Comparison of ENCODE assay signal across 9 mouse cellular contexts in the genomic region with DNA sequence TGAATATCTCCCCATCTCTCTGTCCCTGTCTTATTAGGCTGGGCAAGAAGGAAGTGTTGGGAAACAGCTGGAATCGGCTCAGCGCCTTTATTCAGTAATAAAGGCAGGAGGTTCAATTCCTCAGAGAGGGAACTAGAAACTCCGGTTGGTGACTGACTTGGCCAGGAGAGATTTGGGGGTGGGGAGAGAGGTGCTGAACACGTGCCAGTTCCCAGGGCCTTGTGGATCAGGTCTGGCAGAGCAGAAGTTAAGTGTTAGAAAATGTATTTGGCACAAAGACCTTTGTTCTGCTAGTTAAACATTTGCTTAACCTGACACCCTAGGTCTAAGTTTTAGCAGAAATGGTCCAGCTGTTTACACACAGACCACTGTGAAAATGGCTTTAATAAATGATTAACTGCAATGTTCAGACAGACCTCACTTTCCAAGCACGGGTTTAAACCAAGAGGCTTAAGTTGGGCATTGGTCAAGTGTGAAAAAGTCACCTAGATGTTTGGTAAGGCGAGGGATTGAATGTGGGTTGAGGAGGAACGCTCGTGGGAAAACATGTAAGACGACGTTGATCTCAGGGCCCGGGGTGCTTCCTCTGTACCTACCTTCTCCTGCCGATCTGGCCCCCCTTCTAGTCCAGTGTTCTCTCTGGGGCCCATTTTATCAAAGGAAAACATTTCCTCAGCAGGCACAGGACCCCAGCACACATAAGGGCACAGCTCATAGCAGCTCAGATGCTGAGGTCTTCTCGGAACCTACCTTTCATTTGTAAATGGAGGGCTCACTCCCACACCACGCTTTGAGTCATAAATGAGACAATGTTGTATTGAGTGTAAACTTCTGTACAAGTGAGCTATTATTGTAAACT. TPM values are rescaled to one million over a fixed set of nuclear protein-coding genes. Genes with fewer than 3 reads are reported as not detected.
DNase-seq lines count a peak whose midpoint lies in the region; ATAC-seq lines count a peak whose summit lies in the region.
"Had no signal": no experiment of that assay in that cellular context is flagged by ENCODE, and none has a peak within 500 bp of the region (broad histone marks: within the 10 kb centered on the region; RNA-seq: fewer than 3 reads in every experiment).

No protein-coding gene starts in this region.

- no peaks in the 10 kb centered on the region for H3K9me3 ChIP-seq in embryonic facial prominence, embryonic 11.5 days (replicated peaks; ENCODE audit: control insufficient read depth, low read length)
- no peaks in the 10 kb centered on the region for H3K9me3 ChIP-seq in embryonic facial prominence, embryonic 10.5 days

- H3K9ac ChIP-seq in embryonic facial prominence, embryonic 11.5 days (replicated peaks; ENCODE audit: low read length) = no peak overlapping the region

- peak; percentile 15 for DNase-seq in embryonic facial prominence, embryonic 11.5 days (ENCODE audit: low spot score)
- DNase-seq in embryonic facial prominence, embryonic 10.5 days (ENCODE audit: low spot score) = no peak
- peak; percentile 28 for DNase-seq in gastrocnemius, postnatal 10 days
- peak; percentile 81 for DNase-seq in kidney, postnatal 10 days
- peak; percentile 70 to 86 for DNase-seq in lung, postnatal 4 days
- no peak for DNase-seq in frontal cortex, postnatal 25 days (ENCODE audit: low spot score in 2 of 2)
- DNase-seq in cerebellum, adult 11 months = no peak

- H3K4me1 ChIP-seq in embryonic facial prominence, embryonic 11.5 days (ENCODE audit: control insufficient read depth, insufficient read depth, low read length) = no peaks in the 10 kb centered on the region
- H3K4me1 ChIP-seq in embryonic facial prominence, embryonic 10.5 days = peaks cover 11% of the 10 kb centered on the region

- 62% methylated on average over 14 of the region's 14 CpGs for WGBS in embryonic facial prominence, embryonic 11.5 days
- WGBS in embryonic facial prominence, embryonic 10.5 days = 62% methylated on average over 14 of the region's 14 CpGs

- H3K4me2 ChIP-seq in embryonic facial prominence, embryonic 11.5 days (ENCODE audit: low read depth, low read length) = no peak overlapping the region

- no peak overlapping the region for H3K4me3 ChIP-seq in embryonic facial prominence, embryonic 11.5 days (ENCODE audit: low read depth, low read length)
- no peak overlapping the region for H3K4me3 ChIP-seq in embryonic facial prominence, embryonic 10.5 days

- H3K36me3 ChIP-seq in embryonic facial prominence, embryonic 11.5 days (replicated peaks; ENCODE audit: control insufficient read depth, insufficient read depth, low read depth, low read length) = no peaks in the 10 kb centered on the region
- no peaks in the 10 kb centered on the region for H3K36me3 ChIP-seq in embryonic facial prominence, embryonic 10.5 days (replicated peaks)

- ATAC-seq in embryonic facial prominence, embryonic 11.5 days (replicated peaks; ENCODE audit: insufficient number of reproducible peaks, low FRiP score, low TSS enrichment, low read depth) = no peak
- ATAC-seq in cerebellum, adult (ENCODE audit: insufficient number of reproducible peaks, low FRiP score, low TSS enrichment) = no peak

- H3K27ac ChIP-seq in embryonic facial prominence, embryonic 11.5 days (replicated peaks; ENCODE audit: low read depth, low read length) = no peak overlapping the region
- H3K27ac ChIP-seq in embryonic facial prominence, embryonic 10.5 days (replicated peaks) = no peak overlapping the region

- H3K27me3 ChIP-seq in embryonic facial prominence, embryonic 11.5 days (ENCODE audit: control insufficient read depth, insufficient read depth, low read length) = no peaks in the 10 kb centered on the region
- no peaks in the 10 kb centered on the region for H3K27me3 ChIP-seq in embryonic facial prominence, embryonic 10.5 days (replicated peaks; ENCODE audit: low read depth, poor library complexity, severe bottlenecking)

RNA-seq across cellular contexts. Expression of gene Sars, which starts 32.0 kb away (rescaled TPM):
- polyA plus RNA-seq in embryonic facial prominence, embryonic 11.5 days (2014; fragmentation: Nextera tagmentation; extraction: Ambion mirVana) = 153 TPM in 2 replicates
- 132 and 139 TPM in 2 replicates for polyA plus RNA-seq in embryonic facial prominence, embryonic 10.5 days (2016; fragmentation: Nextera tagmentation; extraction: Ambion mirVana)
- 100 to 1,000 TPM; 109 to 111 TPM for total RNA-seq in gastrocnemius, postnatal 10 days (2021)

RNA-seq across cellular contexts. Expression of gene 1700013F07Rik, which starts 57.0 kb away (rescaled TPM):
- not detected in 2 replicates for polyA plus RNA-seq in embryonic facial prominence, embryonic 11.5 days (2014; fragmentation: Nextera tagmentation; extraction: Ambion mirVana)
- polyA plus RNA-seq in embryonic facial prominence, embryonic 10.5 days (2016; fragmentation: Nextera tagmentation; extraction: Ambion mirVana) = 0.38 TPM in 1 of 2 replicates, not detected in the other
- not detected for total RNA-seq in gastrocnemius, postnatal 10 days (2021)
- total RNA-seq: heart, postnatal 36 days had no signal

RNA-seq across cellular contexts. Expression of gene 5330417C22Rik, which starts 59.3 kb away (rescaled TPM):
- 0.48 and 1.5 TPM in 2 replicates for polyA plus RNA-seq in embryonic facial prominence, embryonic 11.5 days (2014; fragmentation: Nextera tagmentation; extraction: Ambion mirVana)
- 0.40 and 0.64 TPM in 2 replicates for polyA plus RNA-seq in embryonic facial prominence, embryonic 10.5 days (2016; fragmentation: Nextera tagmentation; extraction: Ambion mirVana)
- under 1 TPM; 0.19 to 0.25 TPM for total RNA-seq in gastrocnemius, postnatal 10 days (2021)
- total RNA-seq: heart, postnatal 36 days had no signal

Comparison
In these comparisons a context has a peak if more than half of its experiments do, and no peak if none do; other contexts are left out.
1. DNase-seq: peak in embryonic facial prominence, embryonic 11.5 days (single experiment), gastrocnemius, postnatal 10 days (single experiment), kidney, postnatal 10 days (single experiment) and lung, postnatal 4 days (2 of 2); none in embryonic facial prominence, embryonic 10.5 days (single experiment), frontal cortex, postnatal 25 days (0 of 2) and cerebellum, adult 11 months (single experiment).